Mouse (Mus musculus) ES-Bruce4 (cell line): ENCODE data around the gene Prpf18. TPM values are rescaled to one million over a fixed set of nuclear protein-coding genes. Genes with fewer than 3 reads are reported as not detected.
"Not testable (repeated sequence)": the region's sequence is repeated elsewhere in the genome, so short reads cannot be mapped to it uniquely, and the experiment has no call there.

Experiments used
- H3K27ac ChIP-seq: 2 replicates; pipeline ENCODE4 v1.5.1; 2012; ENCODE audit warnings: low read length, inconsistent platforms; ENCODE audit not compliant: insufficient read depth
- H3K27me3 ChIP-seq: 2 replicates; pipeline ENCODE4 v1.6.1; 2012; ENCODE audit warnings: mild to moderate bottlenecking, low read length, inconsistent platforms; ENCODE audit not compliant: control insufficient read depth, poor library complexity, insufficient read depth, severe bottlenecking
- H3K36me3 ChIP-seq: 2 replicates; pipeline ENCODE4 v1.6.1; 2012; ENCODE audit warnings: inconsistent platforms, mild to moderate bottlenecking, low read length, moderate library complexity; ENCODE audit not compliant: control insufficient read depth, poor library complexity, insufficient read depth, severe bottlenecking
- H3K4me1 ChIP-seq: one replicate; pipeline ENCODE4 v1.8.1; 2011; ENCODE audit warnings: low read length; ENCODE audit not compliant: control insufficient read depth, insufficient read depth
- H3K4me3 ChIP-seq: 2 replicates; pipeline ENCODE4 v1.5.1; 2011; ENCODE audit warnings: low read depth, mild to moderate bottlenecking, low read length
- H3K9ac ChIP-seq: 2 replicates; pipeline ENCODE4 v1.6.1; 2012; ENCODE audit warnings: low read depth, mild to moderate bottlenecking, inconsistent platforms; ENCODE audit not compliant: poor library complexity, severe bottlenecking
- H3K9me3 ChIP-seq: replicated peaks from 2 replicates; pipeline ENCODE4 v1.6.1; 2012; ENCODE audit warnings: mild to moderate bottlenecking, low read length, inconsistent platforms; ENCODE audit not compliant: control insufficient read depth, poor library complexity, insufficient read depth, severe bottlenecking
- CTCF ChIP-seq: IDR thresholded peaks from one replicate; pipeline ENCODE4 v1.8.1; 2011; ENCODE audit warnings: low read depth, low read length
- EP300 ChIP-seq: IDR thresholded peaks from 2 replicates; pipeline ENCODE4 v1.6.1; 2011; ENCODE audit warnings: low read depth, low read length; ENCODE audit not compliant: insufficient read depth
- POLR2A ChIP-seq: IDR thresholded peaks from one replicate; pipeline ENCODE4 v1.8.1; 2011; ENCODE audit warnings: low read length; ENCODE audit not compliant: insufficient read depth
- polyA plus RNA-seq: library from polyadenylated mRNA; stranded (reverse); fragments of >200 nt; gene quantifications from 2 replicates; pipeline ENCODE4 v1.2.4, GENCODE M21; 2011; ENCODE audit warnings: low read depth; ENCODE audit not compliant: missing spikeins, insufficient read depth, insufficient read length

Prpf18 gene
- polyA plus RNA-seq, 1 experiment = 48.1 TPM

DNA sequence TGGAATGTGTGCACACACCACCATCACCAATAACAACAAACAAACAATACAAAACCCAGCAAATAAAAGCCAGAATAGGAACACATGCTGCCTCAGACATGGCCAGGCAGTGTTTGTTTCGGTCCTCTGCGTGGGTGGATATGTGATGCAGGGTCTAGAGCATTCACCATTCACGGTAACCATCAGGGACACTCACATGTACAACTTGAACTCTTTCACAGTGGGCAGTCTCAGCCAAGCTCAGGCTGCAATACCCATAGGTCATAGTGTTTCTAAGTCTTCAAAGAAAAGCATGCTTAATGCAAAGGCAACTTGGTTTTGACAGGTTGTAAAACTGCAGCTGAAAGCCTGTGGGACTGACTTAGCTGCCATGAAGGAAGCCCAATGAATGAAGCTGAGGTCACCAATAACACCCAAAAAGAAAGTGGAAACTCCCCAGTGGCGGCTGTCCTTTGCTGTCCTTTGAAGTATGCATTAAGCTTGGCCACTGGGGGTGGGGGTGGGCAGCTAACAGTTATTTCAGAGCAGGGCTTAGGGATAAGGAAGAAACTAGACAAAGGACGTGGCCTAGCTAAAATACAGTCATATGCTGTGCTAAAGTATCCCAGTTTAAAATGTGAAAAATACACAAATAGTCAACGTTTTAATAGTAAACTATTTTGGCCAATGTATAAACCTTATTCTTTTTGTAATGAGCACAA is 31.9 kb downstream of the Prpf18 start:
- Histone ChIP-seq H3K27me3 (no peaks in the 10 kb centered on the region), H3K9me3 (no peaks in the 10 kb centered on the region), H3K4me1 (no peaks in the 10 kb centered on the region), H3K9ac (no peak overlapping the region), H3K36me3 (peaks cover 5% of the 10 kb centered on the region), H3K27ac (no peak overlapping the region), H3K4me3 (no peak overlapping the region)
- TF ChIP-seq CTCF (no peak), EP300 (no peak), POLR2A (no peak)

DNA sequence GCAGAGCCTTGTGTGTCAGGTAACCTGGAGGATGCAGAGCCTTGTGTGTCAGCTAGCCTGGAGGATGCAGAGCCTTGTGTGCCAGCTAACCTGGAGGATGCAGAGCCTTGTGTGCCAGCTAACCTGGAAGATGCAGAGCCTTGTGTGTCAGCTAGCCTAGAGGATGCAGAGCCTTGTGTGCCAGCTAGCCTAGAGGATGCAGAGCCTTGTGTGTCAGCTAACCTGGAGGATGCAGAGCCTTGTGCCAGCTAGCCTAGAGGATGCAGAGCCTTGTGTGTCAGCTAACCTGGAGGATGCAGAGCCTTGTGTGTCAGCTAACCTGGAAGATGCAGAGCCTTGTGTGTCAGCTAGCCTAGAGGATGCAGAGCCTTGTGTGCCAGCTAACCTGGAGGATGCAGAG is 32.8 kb downstream of the Prpf18 start:
- H3K36me3 ChIP-seq, H3K4me3 ChIP-seq, H3K27me3 ChIP-seq, H3K9me3 ChIP-seq, H3K9ac ChIP-seq, H3K4me1 ChIP-seq, H3K27ac ChIP-seq: not testable (repeated sequence)

GRCm38 (mm10) chr2:4616995-4617394 is 34.9 kb downstream of the Prpf18 start:
- no peaks in the 10 kb centered on the region for H3K9me3 ChIP-seq
- H3K27ac ChIP-seq = no peak overlapping the region
- H3K4me1 ChIP-seq = no peaks in the 10 kb centered on the region
- H3K4me3 ChIP-seq = no peak overlapping the region
- peaks cover 2% of the 10 kb centered on the region; the same call in 1 of the 2 replicates for H3K36me3 ChIP-seq
- TF ChIP-seq POLR2A (no peak), EP300 (no peak), CTCF (no peak)
- H3K27me3 ChIP-seq = no peaks in the 10 kb centered on the region
- H3K9ac ChIP-seq = no peak overlapping the region

- Histone ChIP-seq H3K4me3 (no peak overlapping the region), H3K27me3 (no peaks in the 10 kb centered on the region), H3K27ac (no peak overlapping the region), H3K9ac (no peak overlapping the region), H3K9me3 (no peaks in the 10 kb centered on the region), H3K36me3 (no peaks in the 10 kb centered on the region), H3K4me1 (no peaks in the 10 kb centered on the region)
- no peak for TF ChIP-seq POLR2A
- no peak for TF ChIP-seq EP300
- TF ChIP-seq CTCF = no peak
Measured at GRCm38 (mm10) chr2:4615014-4615546, 36.8 kb downstream of the Prpf18 start.

- not testable (repeated sequence) for H3K9ac ChIP-seq, H3K27me3 ChIP-seq, H3K36me3 ChIP-seq, H3K9me3 ChIP-seq, H3K4me3 ChIP-seq, H3K4me1 ChIP-seq, H3K27ac ChIP-seq
Measured at GRCm38 (mm10) chr2:4614276-4614929, 37.5 kb downstream of the Prpf18 start.

DNA sequence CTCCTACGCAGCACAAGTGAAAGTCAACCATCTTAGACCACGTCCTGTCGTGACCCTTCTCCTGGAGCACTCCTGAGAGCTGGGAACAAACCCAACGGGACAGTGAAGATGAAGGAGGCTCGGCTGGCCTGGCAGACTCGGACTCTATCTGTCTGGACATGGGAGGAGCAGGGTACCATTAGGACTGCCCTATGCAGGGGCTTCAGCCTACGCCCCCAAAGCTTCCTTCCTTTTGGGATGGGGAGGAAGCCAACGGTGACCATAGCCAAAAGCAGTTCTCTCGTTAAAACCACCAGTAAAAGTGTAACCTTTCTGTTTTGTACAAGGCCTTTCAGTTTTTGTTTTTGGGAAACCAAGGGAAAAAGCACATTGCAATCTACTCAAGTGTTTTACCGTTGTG is 40.2 kb downstream of the Prpf18 start:
- no peaks in the 10 kb centered on the region for H3K36me3 ChIP-seq
- no peaks in the 10 kb centered on the region for H3K27me3 ChIP-seq
- H3K4me1 ChIP-seq = no peaks in the 10 kb centered on the region
- H3K4me3 ChIP-seq = no peak overlapping the region
- H3K27ac ChIP-seq = no peak overlapping the region
- TF ChIP-seq EP300 = no peak
- no peak for TF ChIP-seq POLR2A
- TF ChIP-seq CTCF = no peak
- H3K9me3 ChIP-seq = no peaks in the 10 kb centered on the region
- no peak overlapping the region for H3K9ac ChIP-seq
